Mouse (Mus musculus) lung, postnatal 4 days (tissue): ENCODE results near the gene Cacna1i.

Experiments used
- DNase-seq, 2 experiments: peaks; one replicate each; pipeline ENCODE4 v3.0.0; 2021

Gene Cacna1i

GRCm38 (mm10) chr15:80334766-80335165, 47.7 kb downstream of the Cacna1i start:
- DNase-seq, result no peak

GRCm38 (mm10) chr15:80335196-80335595, 48.2 kb downstream of the Cacna1i start:
- DNase-seq, result no peak

GRCm38 (mm10) chr15:80340348-80340747, 53.3 kb downstream of the Cacna1i start:
- peak in 1 of 2 experiments; percentile 57 for DNase-seq

DNA sequence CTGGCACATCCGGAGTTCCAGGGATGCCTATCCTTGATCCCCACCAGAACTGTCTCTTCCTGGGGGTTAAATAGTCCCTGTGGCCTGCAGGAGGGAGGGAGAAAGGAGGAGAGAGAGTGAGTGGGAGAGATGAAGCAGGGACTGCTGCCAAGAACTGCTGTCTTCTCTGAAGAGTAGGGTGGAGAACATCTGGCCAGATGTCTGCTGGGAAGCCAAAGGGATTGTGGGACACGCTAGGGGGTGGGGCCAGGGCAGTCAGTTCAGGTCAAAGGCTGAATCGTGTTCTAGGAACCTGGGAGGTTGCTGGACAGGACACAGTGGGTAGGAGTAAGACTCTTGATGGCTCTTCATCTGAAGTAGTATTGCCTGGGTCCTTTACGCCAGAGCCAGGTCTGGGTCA, 55.4 kb downstream of the Cacna1i start:
- DNase-seq, result no peak

DNA sequence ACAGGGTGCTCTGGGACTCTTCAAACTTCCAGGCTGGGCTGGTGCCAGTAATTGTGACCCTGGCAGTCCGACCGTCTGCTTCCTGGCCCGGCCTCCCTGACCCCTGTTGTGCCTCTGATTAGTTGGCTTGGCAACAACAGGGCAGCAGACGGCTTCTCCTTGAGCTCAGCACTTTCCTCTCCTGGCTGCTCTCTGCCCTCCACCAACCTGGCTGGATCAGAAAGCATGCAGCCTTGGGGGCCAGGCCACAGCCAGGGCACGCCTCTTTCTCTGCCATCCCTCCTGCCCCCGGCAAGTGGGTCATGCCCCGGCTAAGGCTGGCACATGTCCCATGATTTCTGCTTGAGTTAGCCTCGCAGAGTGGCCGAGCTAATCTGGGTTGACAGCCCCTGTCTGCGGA, 56.0 kb downstream of the Cacna1i start:
- peak; percentile 16 to 50 for DNase-seq

GRCm38 (mm10) chr15:80343731-80344130, 56.7 kb downstream of the Cacna1i start:
- DNase-seq, result no peak

GRCm38 (mm10) chr15:80346510-80346909, 59.5 kb downstream of the Cacna1i start:
- DNase-seq, result no peak

- no peak for DNase-seq
Observed at GRCm38 (mm10) chr15:80350431-80350830, 63.4 kb downstream of the Cacna1i start.

DNA sequence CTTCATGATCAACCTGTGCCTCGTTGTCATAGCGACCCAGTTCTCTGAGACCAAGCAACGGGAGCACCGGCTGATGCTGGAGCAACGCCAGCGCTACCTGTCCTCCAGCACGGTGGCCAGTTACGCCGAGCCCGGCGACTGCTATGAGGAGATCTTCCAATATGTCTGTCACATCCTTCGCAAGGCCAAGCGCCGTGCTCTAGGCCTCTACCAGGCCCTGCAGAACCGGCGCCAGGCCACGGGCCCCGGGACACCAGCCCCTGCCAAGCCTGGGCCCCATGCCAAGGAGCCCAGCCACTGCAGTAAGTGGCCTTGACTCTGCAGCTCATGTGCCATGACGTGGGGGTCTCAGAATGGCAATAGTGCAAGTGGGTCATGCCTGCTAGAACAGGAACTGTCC, 71.8 kb downstream of the Cacna1i start:
- no peak for DNase-seq

GRCm38 (mm10) chr15:80361780-80362508, 74.9 kb downstream of the Cacna1i start:
- no peak for DNase-seq

DNA sequence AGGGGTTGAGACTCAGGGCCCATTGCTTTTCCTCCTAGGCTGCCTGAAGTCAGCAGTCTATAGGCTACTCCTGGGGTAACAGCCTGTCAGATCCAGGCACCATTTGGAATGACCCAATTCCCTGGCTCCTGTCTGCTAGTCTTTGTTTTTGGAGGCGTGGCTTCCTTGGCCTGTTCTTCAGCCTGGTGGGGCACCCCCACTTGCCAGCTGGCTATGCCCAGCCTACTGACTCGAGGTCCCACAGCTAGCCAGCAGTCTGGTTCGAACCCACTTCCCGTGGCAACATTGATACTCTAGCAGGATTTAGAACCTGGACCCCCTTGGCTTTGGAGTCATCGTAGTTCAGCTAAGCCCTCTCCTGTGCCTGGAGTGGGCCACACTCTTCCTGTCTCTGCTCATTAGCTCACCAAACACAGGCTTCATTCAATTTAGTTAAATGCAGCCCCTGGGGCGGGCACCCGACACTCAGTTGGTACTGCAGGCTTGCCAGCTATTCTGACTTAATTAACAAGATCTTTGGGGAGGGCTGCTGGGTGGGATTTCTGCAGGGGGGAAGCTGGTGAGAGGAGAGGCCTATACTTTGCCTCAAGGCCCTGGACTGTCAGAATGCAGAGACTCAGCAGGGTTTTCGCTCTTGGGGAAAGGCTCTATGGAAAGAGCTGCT, 75.6 kb downstream of the Cacna1i start:
- no peak for DNase-seq

- DNase-seq, result no peak
Observed at GRCm38 (mm10) chr15:80363821-80364715, 77.0 kb downstream of the Cacna1i start.

DNA sequence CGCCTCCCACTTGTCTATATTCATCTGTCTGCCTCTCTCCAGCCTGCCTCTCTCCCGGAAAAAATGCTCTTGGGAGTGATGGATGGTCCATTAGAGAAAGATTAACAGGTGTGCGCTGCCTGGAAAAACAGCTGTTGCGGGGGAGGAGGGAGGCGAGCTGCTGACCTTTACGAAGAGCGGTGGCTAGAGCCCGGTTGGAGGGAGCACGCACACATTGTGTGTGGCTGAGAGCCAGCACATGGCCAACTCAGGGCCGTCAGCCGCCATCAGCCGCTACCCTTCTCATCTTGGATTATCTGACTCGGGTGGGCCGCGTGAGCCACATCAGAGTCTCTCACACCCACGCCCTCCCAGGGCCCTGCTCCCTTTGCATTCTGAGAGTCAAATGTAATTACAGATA, 79.9 kb downstream of the Cacna1i start:
- no peak for DNase-seq

GRCm38 (mm10) chr15:80373219-80373964, 86.4 kb downstream of the Cacna1i start:
- DNase-seq, result no peak

GRCm38 (mm10) chr15:80374854-80375253, 87.8 kb downstream of the Cacna1i start:
- DNase-seq, result no peak

DNA sequence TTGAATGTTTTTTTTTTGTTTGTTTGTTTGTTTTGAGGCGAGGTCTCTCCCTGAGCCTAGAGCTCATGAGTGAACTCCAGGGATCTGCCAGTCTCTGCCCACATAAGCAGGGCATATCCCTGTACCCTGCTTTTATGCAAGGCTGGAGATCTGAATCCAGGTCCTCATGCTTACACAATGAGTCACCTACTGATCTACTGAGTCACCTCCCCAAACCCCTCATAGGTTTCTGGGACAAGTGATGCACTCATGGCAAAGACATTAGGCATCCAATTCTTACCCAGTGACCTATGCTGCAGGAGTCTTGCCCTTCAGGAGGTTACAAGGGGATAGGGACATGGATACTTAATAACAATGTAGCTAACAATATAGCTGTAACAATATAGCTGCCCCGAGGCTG, 100.1 kb downstream of the Cacna1i start:
- DNase-seq, result no peak

GRCm38 (mm10) chr15:80391791-80392190, 104.8 kb downstream of the Cacna1i start:
- DNase-seq, result no peak

- no peak for DNase-seq
Observed at GRCm38 (mm10) chr15:80395035-80395434, 108.0 kb downstream of the Cacna1i start.

GRCm38 (mm10) chr15:80399451-80399850, 112.4 kb downstream of the Cacna1i start:
- DNase-seq, result no peak

DNA sequence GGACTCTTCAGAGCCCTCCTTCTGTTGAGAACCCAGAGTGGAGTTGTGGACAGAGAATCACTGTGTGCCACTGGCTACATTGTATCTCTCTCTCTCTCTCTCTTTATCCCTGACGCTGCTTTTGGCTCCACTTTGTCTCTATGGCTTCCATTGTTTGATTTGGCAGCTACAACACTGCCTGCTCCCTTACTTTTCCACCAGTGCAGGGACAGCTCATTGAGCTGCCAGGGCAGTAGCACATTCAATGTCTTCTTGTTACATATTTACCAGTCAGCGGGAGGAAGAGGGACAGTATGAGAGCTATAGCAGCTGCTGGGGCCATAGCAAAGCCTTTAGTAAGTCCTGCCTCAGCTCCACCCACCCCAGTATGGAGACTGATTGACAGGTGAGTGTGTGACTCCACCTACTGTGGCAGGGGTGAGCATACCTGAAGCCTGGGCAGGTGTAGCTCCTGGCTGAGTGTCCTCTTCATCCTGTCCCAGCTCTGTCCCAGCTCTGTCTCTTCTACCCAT, 114.4 kb downstream of the Cacna1i start:
- no peak for DNase-seq

- no peak for DNase-seq
Observed at GRCm38 (mm10) chr15:80401980-80402379, 114.9 kb downstream of the Cacna1i start.

DNA sequence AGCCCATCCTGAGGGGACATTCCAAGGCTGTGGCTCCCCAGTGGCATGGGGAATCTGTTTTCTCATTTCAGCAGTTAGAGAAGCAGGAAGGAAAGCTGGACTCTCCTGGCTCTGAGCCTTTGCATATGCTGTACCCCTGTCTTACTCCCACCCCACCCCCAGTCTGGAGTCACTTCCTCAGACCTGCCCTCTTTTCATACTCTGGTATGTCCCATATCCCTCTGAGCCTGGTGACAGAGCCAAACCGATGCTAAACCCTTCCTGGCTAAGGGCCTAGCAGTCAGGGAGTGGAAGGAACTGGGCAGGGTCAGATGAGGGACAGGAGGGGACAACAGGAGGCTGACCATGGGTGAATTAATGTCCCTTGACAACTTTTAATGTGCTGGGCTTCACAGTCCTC, 120.8 kb downstream of the Cacna1i start:
- peak; percentile 35 to 64 for DNase-seq

DNA sequence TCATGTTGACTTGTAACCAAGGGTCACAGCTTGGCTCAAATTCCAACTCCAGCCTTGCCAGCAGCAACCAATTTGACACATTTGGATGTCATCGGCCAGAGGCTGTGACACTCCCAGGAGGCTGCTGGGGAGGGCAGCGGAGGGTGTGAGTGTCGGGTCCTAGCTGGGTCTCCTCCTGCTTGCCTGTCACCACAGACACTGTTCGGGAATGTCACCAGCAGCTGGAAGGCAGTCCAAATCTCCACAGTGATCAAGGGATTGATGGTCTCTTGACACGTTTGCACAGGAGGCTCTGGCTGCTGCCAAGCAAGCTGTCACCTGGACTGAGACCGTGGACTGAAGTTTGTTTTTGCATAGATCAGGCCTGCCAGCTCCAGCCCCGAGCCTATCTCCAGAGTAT, 123.6 kb downstream of the Cacna1i start:
- DNase-seq, result no peak
